Mouse (Mus musculus): ENCODE data around the gene Vps37b. TPM values are rescaled to one million over a fixed set of nuclear protein-coding genes. Genes with fewer than 3 reads are reported as not detected.

Gene Vps37b
- polyA plus RNA-seq (2014; fragmentation: Nextera tagmentation; extraction: Ambion mirVana), result 29.2 and 31.3 TPM in 2 replicates

DNA sequence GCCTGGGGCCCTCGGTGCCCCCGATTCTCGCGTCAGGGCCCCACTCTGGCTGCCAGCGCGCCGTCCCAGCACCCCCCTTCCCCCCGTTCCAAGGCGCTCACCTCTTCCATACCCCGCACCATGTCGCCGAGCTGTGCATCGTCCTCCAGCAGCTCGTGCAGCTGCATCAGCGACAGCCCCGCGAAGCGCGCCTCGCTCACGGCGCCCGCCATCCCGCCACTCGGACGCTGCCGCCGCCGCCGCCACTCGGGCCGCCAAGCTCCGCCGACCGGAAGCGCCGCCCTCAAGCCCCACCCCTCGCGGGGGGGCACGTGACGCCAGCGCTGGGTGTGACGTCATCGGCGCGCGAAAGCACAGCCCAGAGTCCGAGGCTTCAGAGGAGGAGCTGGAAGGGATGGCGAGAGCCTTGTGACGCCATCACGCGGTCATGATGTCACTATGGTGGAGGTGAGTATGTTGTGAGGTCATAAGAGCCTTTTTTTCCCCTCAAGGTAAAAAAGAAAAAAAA, at the start of gene Vps37b:
Gene Vps37b (minus strand): TSS at position 270 of the 508 bp plus-strand sequence.
- peak within 1 kb of the TSS; percentile 88 for H3K4me2 ChIP-seq (ENCODE audit: low read depth, low read length)
- H3K4me1 ChIP-seq (ENCODE audit: control insufficient read depth, insufficient read depth, low read length), result no peaks in the 10 kb centered on the region; the same call in 1 of the 2 replicates
- H3K4me3 ChIP-seq (ENCODE audit: low read depth, low read length), result peak within 1 kb of the TSS; percentile 84
- no peaks in the 10 kb centered on the region for H3K9me3 ChIP-seq (replicated peaks; ENCODE audit: control insufficient read depth, low read length)
- WGBS, result under 1% methylated on average over 52 of the region's 52 CpGs
- ATAC-seq (replicated peaks; ENCODE audit: insufficient number of reproducible peaks, low FRiP score, low TSS enrichment, low read depth) (peak; percentile 75), DNase-seq (ENCODE audit: low spot score) (peak; percentile 94)
- no peaks in the 10 kb centered on the region for H3K27me3 ChIP-seq (ENCODE audit: control insufficient read depth, insufficient read depth, low read length)
- peak within 1 kb of the TSS; percentile 65 for H3K27ac ChIP-seq (replicated peaks; ENCODE audit: low read depth, low read length)
- H3K9ac ChIP-seq (replicated peaks; ENCODE audit: low read length), result peak within 1 kb of the TSS; percentile 96
- H3K36me3 ChIP-seq (replicated peaks; ENCODE audit: control insufficient read depth, insufficient read depth, low read depth, low read length), result no peaks in the 10 kb centered on the region; the same call in 1 of the 2 replicates

DNA sequence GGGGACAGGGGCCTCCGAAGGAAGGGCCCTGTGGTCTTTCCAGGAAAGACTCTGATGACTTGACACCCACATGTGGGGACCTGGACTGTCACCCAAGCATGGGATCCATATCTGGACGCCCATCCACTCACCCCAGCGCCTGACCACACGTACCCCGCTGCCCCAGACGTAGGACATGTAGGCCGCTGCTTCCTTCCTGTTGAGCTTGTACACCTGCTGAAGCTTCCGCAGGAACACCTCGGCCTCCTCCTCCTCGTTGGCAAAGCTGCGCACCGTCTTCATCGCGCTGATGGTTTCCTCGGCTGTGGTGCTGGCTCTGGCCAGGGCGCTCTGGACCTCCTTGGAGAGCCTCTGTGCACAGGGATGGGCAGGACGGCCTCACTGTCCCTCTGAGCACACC, 47.8 kb upstream of the Vps37b start:
- no peak overlapping the region for H3K9ac ChIP-seq (replicated peaks; ENCODE audit: low read length)
- WGBS, result 91% methylated on average over 17 of the region's 17 CpGs
- H3K27me3 ChIP-seq (ENCODE audit: control insufficient read depth, insufficient read depth, low read length), result no peaks in the 10 kb centered on the region
- no peaks in the 10 kb centered on the region for H3K4me1 ChIP-seq (ENCODE audit: control insufficient read depth, insufficient read depth, low read length)
- no peak overlapping the region for H3K27ac ChIP-seq (replicated peaks; ENCODE audit: low read depth, low read length)
- no peak for DNase-seq (ENCODE audit: low spot score)
- no peak for ATAC-seq (replicated peaks; ENCODE audit: insufficient number of reproducible peaks, low FRiP score, low TSS enrichment, low read depth)
- H3K9me3 ChIP-seq (replicated peaks; ENCODE audit: control insufficient read depth, low read length), result no peaks in the 10 kb centered on the region
- no peak overlapping the region for H3K4me2 ChIP-seq (ENCODE audit: low read depth, low read length)
- no peaks in the 10 kb centered on the region for H3K36me3 ChIP-seq (replicated peaks; ENCODE audit: control insufficient read depth, insufficient read depth, low read depth, low read length)
- no peak overlapping the region for H3K4me3 ChIP-seq (ENCODE audit: low read depth, low read length)

DNA sequence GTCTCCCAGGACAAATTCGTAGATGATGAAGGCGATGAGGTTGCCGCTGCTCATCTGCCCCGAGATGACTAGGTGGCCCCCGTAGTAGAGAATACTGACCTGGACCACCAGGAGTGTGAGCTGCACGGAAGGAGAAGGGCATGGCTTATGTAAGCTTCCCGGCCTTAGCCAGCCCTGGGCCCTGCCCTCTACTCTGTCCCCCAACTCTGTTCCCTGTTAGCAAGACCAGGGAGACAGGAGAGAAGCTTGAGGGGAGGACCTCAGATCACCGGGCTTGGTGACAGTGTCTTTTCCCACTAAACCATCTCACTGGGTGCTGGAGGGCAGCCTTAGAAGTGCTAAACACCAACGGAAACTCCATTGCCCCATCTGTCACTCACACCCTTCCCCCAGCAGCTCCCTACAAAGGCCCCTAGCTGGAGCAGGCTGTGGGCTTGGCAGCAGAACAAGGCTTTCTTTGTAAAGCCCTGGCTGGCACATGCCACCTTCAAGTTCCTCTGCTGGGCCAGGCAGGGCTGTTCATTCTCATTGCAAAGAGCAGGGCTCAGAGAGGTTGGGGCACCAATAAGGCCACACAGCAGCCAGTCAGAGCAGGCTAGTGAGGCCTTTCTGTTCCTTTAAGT, 46.8 kb upstream of the Vps37b start:
- H3K4me1 ChIP-seq (ENCODE audit: control insufficient read depth, insufficient read depth, low read length), result no peaks in the 10 kb centered on the region
- no peaks in the 10 kb centered on the region for H3K36me3 ChIP-seq (replicated peaks; ENCODE audit: control insufficient read depth, insufficient read depth, low read depth, low read length)
- H3K9me3 ChIP-seq (replicated peaks; ENCODE audit: control insufficient read depth, low read length), result no peaks in the 10 kb centered on the region
- DNase-seq (ENCODE audit: low spot score) (no peak), ATAC-seq (replicated peaks; ENCODE audit: insufficient number of reproducible peaks, low FRiP score, low TSS enrichment, low read depth) (no peak)
- H3K9ac ChIP-seq (replicated peaks; ENCODE audit: low read length), result no peak overlapping the region
- H3K27me3 ChIP-seq (ENCODE audit: control insufficient read depth, insufficient read depth, low read length), result no peaks in the 10 kb centered on the region
- H3K4me3 ChIP-seq (ENCODE audit: low read depth, low read length), result no peak overlapping the region
- no peak overlapping the region for H3K27ac ChIP-seq (replicated peaks; ENCODE audit: low read depth, low read length)
- 63% methylated on average over 9 of the region's 9 CpGs for WGBS
- H3K4me2 ChIP-seq (ENCODE audit: low read depth, low read length), result no peak overlapping the region

DNA sequence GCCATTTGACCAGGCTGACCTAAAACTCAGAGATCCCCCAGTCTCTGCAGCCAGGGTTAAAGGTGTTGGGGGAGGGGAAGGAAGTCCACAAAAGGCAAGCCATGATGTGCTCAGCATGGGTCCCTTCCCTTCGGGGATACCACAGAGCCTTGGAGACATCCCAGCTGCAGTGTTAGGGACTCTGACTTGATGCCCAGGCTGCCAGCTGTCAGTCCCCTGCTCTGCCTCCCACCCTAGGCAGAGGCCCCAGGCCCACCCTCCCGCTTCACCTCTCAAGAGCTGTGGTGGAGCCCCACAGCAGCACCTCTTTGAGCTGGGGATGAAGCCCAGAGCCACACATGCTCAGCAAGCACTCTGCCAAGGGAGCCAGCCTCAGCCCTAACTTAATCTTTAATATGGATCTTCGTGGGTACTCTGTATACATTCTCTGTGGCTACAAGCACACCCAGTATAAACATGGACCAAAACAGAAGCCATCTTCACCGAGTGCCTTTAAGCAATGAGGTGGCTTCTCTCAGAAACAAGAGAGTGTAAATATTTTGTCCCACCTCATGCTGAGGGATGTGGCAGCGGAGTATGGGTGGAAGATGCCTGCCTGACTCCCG, 45.9 kb upstream of the Vps37b start:
- Histone ChIP-seq H3K9ac (replicated peaks; ENCODE audit: low read length) (no peak overlapping the region), H3K27me3 (ENCODE audit: control insufficient read depth, insufficient read depth, low read length) (no peaks in the 10 kb centered on the region), H3K36me3 (replicated peaks; ENCODE audit: control insufficient read depth, insufficient read depth, low read depth, low read length) (no peaks in the 10 kb centered on the region), H3K9me3 (replicated peaks; ENCODE audit: control insufficient read depth, low read length) (no peaks in the 10 kb centered on the region), H3K4me3 (ENCODE audit: low read depth, low read length) (no peak overlapping the region), H3K4me2 (ENCODE audit: low read depth, low read length) (no peak overlapping the region), H3K4me1 (ENCODE audit: control insufficient read depth, insufficient read depth, low read length) (no peaks in the 10 kb centered on the region), H3K27ac (replicated peaks; ENCODE audit: low read depth, low read length) (no peak overlapping the region)
- DNase-seq (ENCODE audit: low spot score), result no peak
- 62% methylated on average over 6 of the region's 6 CpGs for WGBS
- ATAC-seq (replicated peaks; ENCODE audit: insufficient number of reproducible peaks, low FRiP score, low TSS enrichment, low read depth), result no peak

DNA sequence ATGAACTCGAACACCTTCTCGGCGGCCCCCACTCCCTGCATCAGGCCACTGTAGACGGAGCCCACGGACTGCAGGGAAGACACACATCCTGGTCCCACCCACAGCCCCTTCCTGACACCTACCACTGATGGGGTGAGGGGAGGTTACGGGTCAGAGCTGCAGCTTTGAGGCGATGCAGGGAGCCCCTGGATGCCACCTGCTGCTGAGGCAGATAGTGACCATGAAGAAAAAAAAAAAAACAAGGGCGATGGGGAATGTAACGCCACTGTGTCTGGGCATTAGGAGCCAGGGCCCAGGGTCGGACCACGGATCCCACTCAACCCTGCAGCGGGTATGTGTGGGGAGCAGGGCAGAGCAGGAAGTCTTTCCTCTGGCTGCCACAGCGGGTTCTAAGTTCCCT, 45.2 kb upstream of the Vps37b start:
- ATAC-seq (replicated peaks; ENCODE audit: insufficient number of reproducible peaks, low FRiP score, low TSS enrichment, low read depth) (no peak), DNase-seq (ENCODE audit: low spot score) (no peak)
- WGBS, result 80% methylated on average over 13 of the region's 13 CpGs
- Histone ChIP-seq H3K27me3 (ENCODE audit: control insufficient read depth, insufficient read depth, low read length) (no peaks in the 10 kb centered on the region), H3K9me3 (replicated peaks; ENCODE audit: control insufficient read depth, low read length) (no peaks in the 10 kb centered on the region), H3K4me1 (ENCODE audit: control insufficient read depth, insufficient read depth, low read length) (no peaks in the 10 kb centered on the region), H3K4me3 (ENCODE audit: low read depth, low read length) (no peak overlapping the region), H3K4me2 (ENCODE audit: low read depth, low read length) (no peak overlapping the region), H3K36me3 (replicated peaks; ENCODE audit: control insufficient read depth, insufficient read depth, low read depth, low read length) (no peaks in the 10 kb centered on the region), H3K27ac (replicated peaks; ENCODE audit: low read depth, low read length) (no peak overlapping the region), H3K9ac (replicated peaks; ENCODE audit: low read length) (no peak overlapping the region)

DNA sequence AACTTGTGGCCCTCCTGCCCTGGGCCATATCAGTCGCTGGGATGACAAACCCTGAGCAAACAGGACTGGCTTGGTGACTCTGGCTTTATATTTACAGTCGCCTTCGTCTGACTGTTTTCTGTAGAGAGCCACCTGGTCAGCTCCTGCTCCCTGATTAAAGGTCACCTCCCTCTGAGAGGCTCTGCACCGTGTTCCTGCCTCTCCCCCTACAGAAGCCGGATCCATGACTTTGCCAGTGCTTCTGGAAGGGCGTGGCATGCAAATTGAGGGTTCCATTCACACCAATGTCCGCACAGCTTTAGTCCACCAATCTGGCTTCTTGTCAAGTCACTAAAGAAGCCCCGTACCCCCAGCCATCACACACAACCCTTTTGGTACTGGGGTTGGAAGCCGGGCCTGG, 44.5 kb upstream of the Vps37b start:
- Histone ChIP-seq H3K9ac (replicated peaks; ENCODE audit: low read length) (no peak overlapping the region), H3K4me1 (ENCODE audit: control insufficient read depth, insufficient read depth, low read length) (no peaks in the 10 kb centered on the region), H3K27ac (replicated peaks; ENCODE audit: low read depth, low read length) (no peak overlapping the region), H3K4me3 (ENCODE audit: low read depth, low read length) (no peak overlapping the region), H3K36me3 (replicated peaks; ENCODE audit: control insufficient read depth, insufficient read depth, low read depth, low read length) (no peaks in the 10 kb centered on the region), H3K4me2 (ENCODE audit: low read depth, low read length) (no peak overlapping the region), H3K9me3 (replicated peaks; ENCODE audit: control insufficient read depth, low read length) (no peaks in the 10 kb centered on the region), H3K27me3 (ENCODE audit: control insufficient read depth, insufficient read depth, low read length) (no peaks in the 10 kb centered on the region)
- WGBS, result 52% methylated on average over 9 of the region's 9 CpGs
- DNase-seq (ENCODE audit: low spot score), result no peak
- ATAC-seq (replicated peaks; ENCODE audit: insufficient number of reproducible peaks, low FRiP score, low TSS enrichment, low read depth), result no peak

DNA sequence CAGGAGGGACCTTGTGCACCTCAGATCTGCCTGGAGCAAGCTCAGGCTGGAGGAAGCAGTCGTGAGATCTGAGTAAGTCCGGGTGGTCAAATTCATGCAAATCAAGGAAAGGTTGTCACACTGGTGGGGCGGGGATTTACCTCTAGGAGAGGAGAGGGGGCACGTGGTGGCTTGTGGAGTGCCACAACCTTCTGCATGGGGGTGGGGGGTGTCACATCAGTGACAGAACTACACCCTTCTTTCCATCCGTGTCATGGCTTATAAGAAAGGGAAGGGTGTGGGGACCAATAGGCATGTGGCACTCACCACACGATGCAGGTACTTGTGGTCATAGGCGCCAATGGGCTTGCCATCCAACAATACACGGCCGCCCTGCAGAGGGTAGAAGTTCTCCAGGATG, 43.6 kb upstream of the Vps37b start:
- H3K27ac ChIP-seq (replicated peaks; ENCODE audit: low read depth, low read length), result no peak overlapping the region
- WGBS, result 69% methylated on average over 9 of the region's 9 CpGs

DNA sequence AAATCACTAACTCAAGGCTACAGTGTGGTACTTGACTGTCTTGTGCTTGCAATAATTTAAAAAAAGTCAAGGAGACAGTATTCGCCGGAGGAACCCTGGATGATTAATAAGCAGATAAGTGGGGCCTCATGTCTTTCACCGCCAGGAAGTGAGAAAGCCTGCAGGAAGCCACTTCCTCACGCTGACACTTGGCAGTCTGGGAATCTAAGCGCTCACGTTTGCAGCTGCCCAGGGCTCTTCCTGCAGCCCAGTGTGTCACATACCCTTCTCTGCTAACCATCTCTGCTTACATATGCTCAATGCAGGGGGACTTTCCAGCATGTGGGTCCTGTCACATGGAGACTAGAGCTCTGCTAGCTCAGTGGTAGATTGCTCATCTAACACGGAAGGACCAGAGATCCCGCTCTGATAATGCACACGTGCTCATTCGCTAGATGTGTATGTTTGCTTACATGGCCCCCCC, 42.8 kb upstream of the Vps37b start:
- H3K27ac ChIP-seq (replicated peaks; ENCODE audit: low read depth, low read length), result no peak overlapping the region
- no peaks in the 10 kb centered on the region for H3K36me3 ChIP-seq (replicated peaks; ENCODE audit: control insufficient read depth, insufficient read depth, low read depth, low read length)
- 54% methylated on average over 10 of the region's 10 CpGs for WGBS
- H3K9ac ChIP-seq (replicated peaks; ENCODE audit: low read length), result no peak overlapping the region
- no peaks in the 10 kb centered on the region for H3K9me3 ChIP-seq (replicated peaks; ENCODE audit: control insufficient read depth, low read length)
- H3K4me1 ChIP-seq (ENCODE audit: control insufficient read depth, insufficient read depth, low read length), result no peaks in the 10 kb centered on the region
- no peak overlapping the region for H3K4me2 ChIP-seq (ENCODE audit: low read depth, low read length)
- no peaks in the 10 kb centered on the region for H3K27me3 ChIP-seq (ENCODE audit: control insufficient read depth, insufficient read depth, low read length)
- H3K4me3 ChIP-seq (ENCODE audit: low read depth, low read length), result no peak overlapping the region
- DNase-seq (ENCODE audit: low spot score) (no peak), ATAC-seq (replicated peaks; ENCODE audit: insufficient number of reproducible peaks, low FRiP score, low TSS enrichment, low read depth) (no peak)

More for the DNA sequence above, 43.6 kb upstream of the Vps37b start:
- Histone ChIP-seq H3K4me1 (ENCODE audit: control insufficient read depth, insufficient read depth, low read length) (no peaks in the 10 kb centered on the region), H3K4me2 (ENCODE audit: low read depth, low read length) (no peak overlapping the region), H3K9me3 (replicated peaks; ENCODE audit: control insufficient read depth, low read length) (no peaks in the 10 kb centered on the region), H3K4me3 (ENCODE audit: low read depth, low read length) (no peak overlapping the region), H3K27me3 (ENCODE audit: control insufficient read depth, insufficient read depth, low read length) (no peaks in the 10 kb centered on the region), H3K9ac (replicated peaks; ENCODE audit: low read length) (no peak overlapping the region), H3K36me3 (replicated peaks; ENCODE audit: control insufficient read depth, insufficient read depth, low read depth, low read length) (no peaks in the 10 kb centered on the region)
- no peak for DNase-seq (ENCODE audit: low spot score)
- no peak for ATAC-seq (replicated peaks; ENCODE audit: insufficient number of reproducible peaks, low FRiP score, low TSS enrichment, low read depth)
